Mouse (Mus musculus): ENCODE results near the gene Adssl1. TPM values are rescaled to one million over a fixed set of nuclear protein-coding genes. Genes with fewer than 3 reads are reported as not detected.

Gene Adssl1
- total RNA-seq, 1 experiment from 2014 or later, result 34.1 TPM

GRCm38 (mm10) chr12:112621900-112622299 lies 2.1 kb downstream of the Adssl1 start:
- DNase-seq, result peak; percentile 55

DNA sequence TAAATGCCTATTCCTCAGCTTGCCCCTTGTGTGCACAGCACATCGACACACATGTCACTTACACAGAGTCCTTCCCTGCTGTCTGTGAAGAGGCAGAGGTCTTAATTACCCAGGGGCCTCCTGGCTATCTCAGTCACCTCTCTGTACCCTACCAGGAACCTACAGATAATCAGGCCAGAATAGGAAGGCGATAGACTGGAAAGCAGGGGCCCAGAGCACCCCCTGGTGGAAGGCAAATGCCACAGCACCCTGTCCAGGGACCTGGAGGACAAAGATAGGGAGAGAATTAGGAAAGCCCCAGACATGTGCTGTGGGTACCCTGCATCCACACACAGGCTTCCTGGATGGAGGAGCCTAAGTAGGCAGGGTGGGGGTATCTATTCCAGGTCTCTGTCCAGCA lies 3.9 kb downstream of the Adssl1 start:
- peak; percentile 80 for DNase-seq

DNA sequence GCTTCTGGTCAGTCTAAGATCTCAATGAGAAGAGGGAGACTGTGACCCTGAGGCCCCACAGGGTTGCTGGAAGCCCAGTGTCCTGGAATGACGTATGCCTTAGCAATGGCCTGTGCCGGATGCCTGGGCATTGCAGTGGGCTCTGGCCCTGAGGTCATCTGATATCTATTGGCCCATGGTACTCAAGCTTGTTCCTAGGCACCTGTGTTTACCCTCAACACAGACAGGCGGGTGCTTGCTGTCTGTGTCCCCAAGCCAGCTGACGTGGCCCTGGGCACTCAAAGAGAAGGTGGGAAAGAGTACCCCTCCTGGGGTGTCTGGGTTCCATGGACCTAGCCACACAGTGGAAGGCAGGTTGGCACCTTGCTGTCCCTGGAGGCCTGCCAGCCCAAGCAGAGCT lies 5.9 kb downstream of the Adssl1 start:
- no peak for DNase-seq

DNA sequence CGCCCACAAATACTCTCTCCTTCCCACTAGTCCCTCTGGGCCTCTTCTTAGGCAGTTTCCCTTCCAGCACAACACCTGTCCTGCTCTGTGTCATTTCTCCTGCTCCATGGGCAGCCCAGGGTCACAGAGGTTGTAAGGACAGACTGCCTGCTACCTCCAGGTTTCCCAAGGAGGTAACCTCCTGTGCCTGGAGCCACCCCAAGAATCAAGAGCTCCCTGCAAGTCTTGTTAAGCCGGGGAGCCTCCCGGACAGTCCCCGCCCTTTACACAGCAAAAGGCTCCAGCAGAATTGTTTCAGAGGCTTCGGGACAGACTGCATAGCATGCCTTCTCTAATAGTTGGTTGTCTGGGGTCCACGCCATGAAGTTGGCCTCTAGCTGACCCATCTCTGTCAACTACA lies 6.6 kb downstream of the Adssl1 start:
- no peak for DNase-seq

DNA sequence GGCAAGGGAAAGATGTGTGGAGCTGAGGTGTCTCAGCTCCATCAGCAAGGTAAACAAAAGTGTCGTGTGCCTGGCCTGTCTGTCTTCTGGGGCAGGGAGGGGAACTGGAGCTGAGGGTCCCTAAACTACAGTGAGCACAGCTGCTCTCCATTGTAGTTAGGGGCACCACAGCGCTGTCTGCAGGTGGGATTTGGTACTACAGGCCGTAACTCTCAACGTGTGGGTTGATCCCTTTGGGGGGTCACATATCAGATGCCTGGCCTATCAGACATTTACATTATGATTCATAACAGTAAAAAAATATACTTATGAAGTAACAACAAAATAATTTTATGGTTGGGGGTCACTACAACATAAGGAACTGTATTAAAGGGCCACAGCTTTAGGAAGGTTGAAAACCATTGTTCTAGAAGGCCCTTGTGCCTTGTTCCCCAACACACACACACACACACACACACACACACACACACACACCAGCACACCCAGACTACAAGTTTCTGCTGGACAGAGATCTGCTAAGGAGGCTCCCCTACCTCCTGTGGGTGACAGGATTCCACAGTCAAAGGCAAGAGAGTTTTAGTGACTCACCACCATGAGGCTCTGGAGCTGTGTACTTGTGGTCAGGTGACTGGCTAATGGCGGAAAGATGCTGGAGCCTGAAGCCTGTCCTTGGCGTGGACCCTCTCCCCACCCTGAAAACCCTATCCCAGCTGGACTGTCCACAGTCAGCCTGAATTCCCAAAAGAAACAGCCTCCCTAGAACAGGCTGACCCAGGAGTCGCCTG lies 7.4 kb downstream of the Adssl1 start:
- no peak for DNase-seq

- no peak for DNase-seq
Measured at GRCm38 (mm10) chr12:112628197-112628596, 8.4 kb downstream of the Adssl1 start.

DNA sequence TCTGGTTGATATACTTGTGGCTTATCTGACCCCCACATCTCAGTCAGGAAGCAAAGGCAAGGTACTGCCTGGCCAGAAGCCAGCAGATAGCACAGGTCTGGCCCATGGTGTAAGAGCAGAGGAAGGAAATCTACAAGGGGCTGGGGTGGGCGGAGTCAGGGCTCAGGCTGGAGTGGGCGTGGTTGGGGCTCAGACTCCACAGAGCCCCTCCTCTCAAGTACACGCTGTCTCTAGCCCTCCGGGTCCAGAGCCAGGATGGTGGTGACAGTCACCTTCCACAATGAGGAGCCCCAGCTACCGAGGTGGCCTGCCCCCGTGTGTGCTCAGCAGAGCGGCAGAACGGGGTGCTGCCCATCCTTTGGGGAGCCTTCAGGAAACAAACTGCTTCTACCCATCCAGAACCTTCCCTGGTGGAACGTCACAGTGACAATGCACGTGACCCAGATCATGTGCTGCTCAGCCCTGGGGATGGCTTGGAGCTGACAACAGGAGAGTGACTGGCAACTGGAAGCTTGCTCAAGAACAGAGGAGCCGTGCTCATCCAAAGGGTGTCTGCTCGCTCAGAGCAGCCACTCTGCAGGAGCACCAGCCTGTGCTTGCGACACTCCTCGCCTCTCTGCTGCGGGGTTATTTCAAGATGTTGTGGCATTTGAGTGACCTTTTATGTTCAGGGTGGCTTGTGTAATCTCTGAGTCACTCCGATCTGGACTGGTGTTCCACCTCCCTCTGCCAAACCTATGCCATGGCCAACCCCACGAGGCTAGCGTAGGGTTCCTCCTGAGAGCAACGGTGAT lies 9.3 kb downstream of the Adssl1 start:
- DNase-seq, result peak; percentile 83

GRCm38 (mm10) chr12:112630029-112630428 lies 10.2 kb downstream of the Adssl1 start:
- DNase-seq, result no peak

- no peak for DNase-seq
Measured at GRCm38 (mm10) chr12:112630796-112631195, 11.0 kb downstream of the Adssl1 start.

GRCm38 (mm10) chr12:112631472-112631871 lies 11.6 kb downstream of the Adssl1 start:
- DNase-seq, result no peak

- no peak for DNase-seq
Measured at GRCm38 (mm10) chr12:112632084-112632777, 12.4 kb downstream of the Adssl1 start.

DNA sequence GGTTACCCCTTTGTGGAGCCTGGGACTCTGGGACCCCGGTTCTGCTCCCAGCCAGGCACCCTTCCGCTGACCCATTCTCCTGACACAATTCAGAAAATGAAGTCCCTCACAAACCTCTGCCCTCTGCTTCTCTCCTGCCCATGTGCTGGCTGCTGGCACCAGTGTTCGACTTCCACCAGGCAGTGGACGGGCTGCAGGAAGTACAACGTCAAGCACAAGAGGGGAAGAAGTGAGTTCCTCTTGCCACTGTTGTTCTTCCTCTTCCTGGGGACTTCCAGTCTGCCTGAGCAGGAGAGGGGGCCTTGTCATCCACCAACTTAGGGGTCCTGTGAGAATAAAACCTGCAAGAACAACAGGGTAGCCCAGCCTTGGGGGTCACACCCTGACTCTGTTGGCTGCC lies 13.1 kb downstream of the Adssl1 start:
- DNase-seq, result no peak

DNA sequence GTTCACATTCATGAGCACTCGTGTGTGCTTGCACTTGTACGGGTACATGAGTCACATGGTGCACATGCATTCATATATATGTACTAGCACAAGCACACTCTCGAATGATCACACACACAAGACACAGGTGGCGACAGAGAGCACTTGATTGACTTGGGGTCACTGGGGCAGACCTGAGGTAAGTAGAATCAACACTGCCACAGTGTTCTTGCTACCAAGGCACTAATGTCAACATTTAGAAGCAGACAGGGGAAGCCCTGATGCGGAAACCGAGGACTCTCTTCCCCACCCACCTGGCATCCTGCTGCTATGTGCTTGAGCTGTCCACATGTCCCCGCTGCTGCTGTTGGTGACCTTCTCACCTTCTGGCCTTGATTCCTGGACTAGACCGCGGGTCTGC lies 13.8 kb downstream of the Adssl1 start:
- DNase-seq, result no peak

GRCm38 (mm10) chr12:112639526-112639925 lies 19.7 kb downstream of the Adssl1 start:
- no peak for DNase-seq

GRCm38 (mm10) chr12:112643126-112643525 lies 23.3 kb downstream of the Adssl1 start:
- no peak for DNase-seq

DNA sequence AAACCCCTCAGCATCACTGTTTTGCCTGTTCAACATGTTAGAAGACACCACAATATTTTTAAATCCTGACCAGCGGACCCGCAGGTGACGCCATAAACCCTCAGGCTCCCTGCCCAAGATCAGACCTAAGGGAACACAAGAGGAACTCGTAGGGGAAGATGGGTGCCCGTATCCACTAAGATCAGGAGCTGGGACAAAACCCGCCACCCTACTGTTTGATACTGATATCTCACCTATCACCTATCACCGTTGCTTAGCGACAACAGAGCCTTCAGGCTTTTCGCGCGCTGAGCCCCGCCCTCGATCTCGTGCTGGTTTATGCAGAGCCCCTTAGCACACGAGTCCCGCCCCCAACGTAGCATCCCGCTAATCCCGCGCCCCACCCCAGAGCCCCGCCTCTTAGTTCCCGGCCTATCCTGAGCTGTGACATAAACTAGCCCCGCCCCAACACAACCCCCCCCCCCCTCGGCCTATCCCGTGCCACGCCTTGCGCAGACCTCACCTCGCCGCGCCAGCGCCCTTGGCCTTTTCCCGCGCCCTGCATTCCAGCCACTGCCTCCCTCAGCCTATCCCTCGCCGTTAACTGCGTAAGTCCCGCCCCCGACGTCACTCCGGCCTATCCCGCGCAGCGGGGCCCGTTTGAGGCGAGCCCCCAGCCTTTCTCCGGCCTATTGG lies 24.5 kb downstream of the Adssl1 start, which contains the start of gene Siva1:
TSS of gene Siva1 (plus strand) at position 500 of the 675 bp plus-strand sequence.
- DNase-seq, result peak; percentile 100

GRCm38 (mm10) chr12:112644855-112645506 lies 25.1 kb downstream of the Adssl1 start:
- DNase-seq, result no peak

- DNase-seq, result no peak
Measured at GRCm38 (mm10) chr12:112646139-112646538, 26.3 kb downstream of the Adssl1 start.

DNA sequence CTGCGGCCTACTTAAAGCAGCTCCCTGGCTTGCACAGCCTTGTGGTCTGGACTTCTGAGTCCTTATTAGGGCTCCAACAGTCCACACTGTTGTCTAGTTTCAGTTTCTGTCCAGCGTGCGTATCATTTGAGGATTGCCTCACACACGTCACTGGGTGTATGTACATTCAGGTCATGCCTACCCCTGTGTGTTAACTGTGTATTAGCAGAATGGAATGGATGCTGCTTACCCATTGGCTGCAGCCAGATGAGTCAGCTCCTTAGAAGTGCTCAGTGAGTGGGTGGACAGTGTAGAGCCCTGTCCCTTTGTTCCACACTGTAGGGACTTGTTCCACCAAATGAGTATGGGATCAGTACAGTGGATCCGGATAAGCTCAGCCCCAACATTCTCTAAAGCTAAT lies 28.2 kb downstream of the Adssl1 start:
- no peak for DNase-seq

DNA sequence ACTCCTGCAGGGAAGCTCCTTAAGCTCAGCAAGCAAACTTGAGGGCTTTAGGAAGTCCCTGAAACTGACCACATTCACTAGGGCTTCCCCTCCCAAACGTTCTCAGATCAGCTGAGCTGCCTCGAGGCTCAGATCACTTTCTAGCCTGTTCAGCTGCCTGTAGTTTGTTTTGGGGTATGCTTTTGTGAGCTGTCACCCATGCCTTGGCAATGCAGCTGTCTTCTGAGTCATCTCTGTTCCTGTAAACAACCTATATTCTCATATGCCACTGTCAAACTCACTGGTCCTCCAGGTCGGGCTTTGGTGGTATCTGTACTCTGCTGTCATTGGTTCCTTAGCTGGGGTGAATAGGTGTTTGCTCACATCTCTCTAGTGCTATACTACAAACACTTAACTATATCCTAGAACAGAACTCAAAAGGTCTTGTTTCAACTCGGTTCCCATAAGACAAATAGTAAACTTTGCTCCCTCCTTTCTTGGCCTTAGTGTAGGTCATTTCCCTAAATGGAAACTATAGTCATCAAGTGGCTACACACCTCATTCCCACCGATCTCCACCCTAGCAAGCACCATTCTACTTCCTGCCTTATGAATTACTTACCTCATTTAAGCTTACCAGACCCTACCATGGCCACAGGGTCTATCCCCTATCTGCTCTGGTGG lies 32.1 kb downstream of the Adssl1 start:
- no peak for DNase-seq

DNA sequence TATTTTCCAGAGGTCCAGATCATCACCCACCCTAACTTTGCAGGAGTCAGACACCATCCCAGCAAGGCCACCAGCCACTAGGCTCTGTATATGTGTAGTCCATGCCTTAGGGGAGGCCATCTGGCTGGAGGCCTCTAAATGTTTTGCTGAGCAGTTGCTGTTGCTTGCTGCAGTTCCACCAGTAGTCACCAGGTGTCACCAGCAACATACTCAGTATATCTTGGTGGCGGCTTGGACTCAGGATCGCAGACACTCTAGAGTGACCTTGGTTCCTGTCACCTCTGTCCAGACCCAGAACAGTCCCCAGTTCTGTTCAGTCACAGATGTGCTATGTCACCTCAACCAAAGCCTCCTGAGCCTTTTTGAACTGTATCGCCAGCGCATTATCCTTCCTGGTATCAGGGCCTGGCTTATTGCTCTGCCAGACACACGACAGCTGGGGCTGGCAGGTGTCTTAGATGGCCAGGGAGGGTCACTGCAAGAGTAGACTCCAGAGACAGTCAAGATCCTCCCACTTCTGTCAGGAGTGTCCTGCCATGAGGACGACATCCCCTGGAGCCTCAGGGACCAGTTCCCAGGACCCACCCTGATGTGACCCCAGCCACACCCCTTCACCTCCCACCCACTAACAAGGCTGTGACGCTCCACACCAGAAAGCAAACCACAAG lies 33.4 kb downstream of the Adssl1 start:
- peak; percentile 89 for DNase-seq

Data from adrenal gland, postnatal 14 days (tissue).